Mouse (Mus musculus) splenic B cell, adult 2 months (primary cell): ENCODE data around the gene B3galt5.

ENCODE experiments used
- DNase-seq: peaks from one replicate; pipeline ENCODE4 v3.0.0-alpha.2; 2011; ENCODE audit warnings: low read depth, low spot score
- H3K27me3 ChIP-seq: 2 replicates; pipeline ENCODE4 v1.6.1; 2012; ENCODE audit warnings: mild to moderate bottlenecking, low read length, moderate library complexity, mixed read lengths; ENCODE audit not compliant: control insufficient read depth, poor library complexity, insufficient read depth, severe bottlenecking
- H3K36me3 ChIP-seq: 2 replicates; pipeline ENCODE4 v1.6.1; 2012; ENCODE audit warnings: mild to moderate bottlenecking, low read length, moderate library complexity, mixed read lengths; ENCODE audit not compliant: control insufficient read depth, poor library complexity, insufficient read depth, severe bottlenecking

The B3galt5 gene

GRCm38 (mm10) chr16:96230411-96230810 lies 5.2 kb upstream of the B3galt5 start:
- Histone ChIP-seq H3K36me3 (no peaks in the 10 kb centered on the region), H3K27me3 (no peaks in the 10 kb centered on the region)
- DNase-seq = peak; percentile 74

- Histone ChIP-seq H3K36me3 (no peaks in the 10 kb centered on the region), H3K27me3 (no peaks in the 10 kb centered on the region)
- no peak for DNase-seq
Observed at GRCm38 (mm10) chr16:96231251-96231650, 4.3 kb upstream of the B3galt5 start.

GRCm38 (mm10) chr16:96231974-96232373 lies 3.6 kb upstream of the B3galt5 start:
- no peaks in the 10 kb centered on the region for H3K27me3 ChIP-seq
- no peak for DNase-seq
- no peaks in the 10 kb centered on the region for H3K36me3 ChIP-seq

GRCm38 (mm10) chr16:96233996-96234395 lies 1.6 kb upstream of the B3galt5 start:
- no peaks in the 10 kb centered on the region for H3K36me3 ChIP-seq
- no peak for DNase-seq
- H3K27me3 ChIP-seq = no peaks in the 10 kb centered on the region

GRCm38 (mm10) chr16:96244496-96244895 lies 8.9 kb downstream of the B3galt5 start:
- DNase-seq = no peak
- Histone ChIP-seq H3K36me3 (no peaks in the 10 kb centered on the region), H3K27me3 (no peaks in the 10 kb centered on the region)

GRCm38 (mm10) chr16:96249635-96250034 lies 14.0 kb downstream of the B3galt5 start:
- no peaks in the 10 kb centered on the region for H3K36me3 ChIP-seq
- no peak for DNase-seq
- H3K27me3 ChIP-seq = no peaks in the 10 kb centered on the region

GRCm38 (mm10) chr16:96252146-96252545 lies 16.5 kb downstream of the B3galt5 start:
- Histone ChIP-seq H3K27me3 (no peaks in the 10 kb centered on the region), H3K36me3 (no peaks in the 10 kb centered on the region)
- DNase-seq = no peak

GRCm38 (mm10) chr16:96258429-96258828 lies 22.8 kb downstream of the B3galt5 start:
- DNase-seq = no peak
- Histone ChIP-seq H3K36me3 (no peaks in the 10 kb centered on the region), H3K27me3 (no peaks in the 10 kb centered on the region)

GRCm38 (mm10) chr16:96271736-96272135 lies 36.1 kb downstream of the B3galt5 start:
- Histone ChIP-seq H3K27me3 (no peaks in the 10 kb centered on the region), H3K36me3 (no peaks in the 10 kb centered on the region)
- DNase-seq = no peak

- Histone ChIP-seq H3K36me3 (no peaks in the 10 kb centered on the region), H3K27me3 (no peaks in the 10 kb centered on the region)
- no peak for DNase-seq
Observed at GRCm38 (mm10) chr16:96272929-96273619, 37.5 kb downstream of the B3galt5 start.

- DNase-seq = no peak
- H3K36me3 ChIP-seq = no peaks in the 10 kb centered on the region
- no peaks in the 10 kb centered on the region for H3K27me3 ChIP-seq
Observed at GRCm38 (mm10) chr16:96276596-96276995, 41.0 kb downstream of the B3galt5 start.

GRCm38 (mm10) chr16:96278491-96279224 lies 43.1 kb downstream of the B3galt5 start:
- no peaks in the 10 kb centered on the region for H3K27me3 ChIP-seq
- no peak for DNase-seq
- no peaks in the 10 kb centered on the region for H3K36me3 ChIP-seq

- no peaks in the 10 kb centered on the region for H3K36me3 ChIP-seq
- H3K27me3 ChIP-seq = no peaks in the 10 kb centered on the region
- DNase-seq = no peak
Observed at GRCm38 (mm10) chr16:96280719-96281605, 45.4 kb downstream of the B3galt5 start.

- no peaks in the 10 kb centered on the region; the same call in 1 of the 2 replicates for H3K27me3 ChIP-seq
- DNase-seq = no peak
- no peaks in the 10 kb centered on the region for H3K36me3 ChIP-seq
Observed at GRCm38 (mm10) chr16:96282566-96282965, 47.0 kb downstream of the B3galt5 start.

GRCm38 (mm10) chr16:96291885-96292284 lies 56.3 kb downstream of the B3galt5 start:
- no peaks in the 10 kb centered on the region for H3K36me3 ChIP-seq
- DNase-seq = no peak
- H3K27me3 ChIP-seq = no peaks in the 10 kb centered on the region; the same call in 1 of the 2 replicates
